Mouse (Mus musculus): ENCODE data around the gene Atg9a. TPM values are rescaled to one million over a fixed set of nuclear protein-coding genes. Genes with fewer than 3 reads are reported as not detected.
A peak's percentile ranks its signal among the peaks of the same experiment; 100 is the strongest.

Gene Atg9a
- polyA plus RNA-seq, 1 experiment, result 34.5 TPM

GRCm38 (mm10) chr1:75140601-75141190 is 51.3 kb downstream of the Atg9a start:
- Histone ChIP-seq H3K4me1 (ENCODE audit: control insufficient read depth, insufficient read depth, insufficient read length) (peaks cover 4% of the 10 kb centered on the region), H3K4me3 (ENCODE audit: extremely low read depth, insufficient read depth, insufficient read length) (peak overlapping the region; percentile 86), H3K27ac (ENCODE audit: insufficient read depth, low read length) (peak overlapping the region; percentile 99), H3K27me3 (ENCODE audit: control insufficient read depth, insufficient read depth, low read length) (no peaks in the 10 kb centered on the region), H3K36me3 (ENCODE audit: control insufficient read depth, insufficient read depth, low read length) (peaks cover 38% of the 10 kb centered on the region)
- TF ChIP-seq CTCF (IDR thresholded peaks at IDR 0.05; ENCODE audit: extremely low read depth, insufficient read depth, insufficient read length, insufficient replicate concordance) (no peak), POLR2A (IDR thresholded peaks at IDR 0.05; ENCODE audit: low read depth, low read length) (no peak)
- WGBS, result 34% methylated on average over 4 of the region's 4 CpGs
- DNase-seq (ENCODE audit: low read depth in 1 of 2, low spot score in 2 of 2), result no peak

- Histone ChIP-seq H3K27me3 (ENCODE audit: control insufficient read depth, insufficient read depth, low read length) (no peaks in the 10 kb centered on the region), H3K4me1 (ENCODE audit: control insufficient read depth, insufficient read depth, insufficient read length) (peaks cover 4% of the 10 kb centered on the region), H3K4me3 (ENCODE audit: extremely low read depth, insufficient read depth, insufficient read length) (no peak overlapping the region), H3K27ac (ENCODE audit: insufficient read depth, low read length) (no peak overlapping the region), H3K36me3 (ENCODE audit: control insufficient read depth, insufficient read depth, low read length) (peaks cover 33% of the 10 kb centered on the region)
- TF ChIP-seq POLR2A (IDR thresholded peaks at IDR 0.05; ENCODE audit: low read depth, low read length) (no peak), CTCF (IDR thresholded peaks at IDR 0.05; ENCODE audit: extremely low read depth, insufficient read depth, insufficient read length, insufficient replicate concordance) (no peak)
- no peak for DNase-seq (ENCODE audit: low read depth in 1 of 2, low spot score in 2 of 2)
- 96% methylated on average over 2 of the region's 2 CpGs for WGBS
Observed at GRCm38 (mm10) chr1:75138448-75138847, 53.5 kb downstream of the Atg9a start.

- peak overlapping the region; percentile 18; the same call in 1 of the 2 replicates for H3K27ac ChIP-seq (ENCODE audit: insufficient read depth, low read length)
- H3K4me3 ChIP-seq (ENCODE audit: extremely low read depth, insufficient read depth, insufficient read length), result no peak overlapping the region
- WGBS, result 86% methylated on average over 3 of the region's 3 CpGs
- H3K4me1 ChIP-seq (ENCODE audit: control insufficient read depth, insufficient read depth, insufficient read length), result peaks cover 4% of the 10 kb centered on the region; the same call in 1 of the 2 replicates
- no peaks in the 10 kb centered on the region for H3K27me3 ChIP-seq (ENCODE audit: control insufficient read depth, insufficient read depth, low read length)
- TF ChIP-seq CTCF (IDR thresholded peaks at IDR 0.05; ENCODE audit: extremely low read depth, insufficient read depth, insufficient read length, insufficient replicate concordance), result no peak
- TF ChIP-seq POLR2A (IDR thresholded peaks at IDR 0.05; ENCODE audit: low read depth, low read length), result no peak
- H3K36me3 ChIP-seq (ENCODE audit: control insufficient read depth, insufficient read depth, low read length), result peaks cover 33% of the 10 kb centered on the region
- no peak for DNase-seq (ENCODE audit: low read depth in 1 of 2, low spot score in 2 of 2)
Observed at GRCm38 (mm10) chr1:75136730-75137129, 55.3 kb downstream of the Atg9a start.

DNA sequence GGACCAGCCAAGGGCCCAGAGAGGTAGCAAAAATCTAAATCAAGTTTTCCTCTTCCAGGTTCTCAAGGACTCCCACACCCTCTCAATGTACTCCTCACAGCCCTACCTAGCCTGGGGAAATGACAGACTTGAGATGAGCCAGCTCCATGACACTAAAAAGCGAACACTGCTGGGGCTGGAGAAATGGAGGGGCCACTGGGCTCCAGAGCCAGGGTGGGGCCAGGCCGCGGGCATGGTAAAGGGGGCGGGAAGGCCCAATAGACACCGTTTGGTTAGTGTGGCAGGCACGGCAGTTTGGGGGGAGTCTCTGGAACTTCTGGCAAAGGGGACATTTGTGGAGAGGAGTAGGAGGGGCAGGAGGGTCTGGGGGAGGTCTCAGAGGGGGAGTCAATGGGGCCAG is 55.7 kb downstream of the Atg9a start:
- 84% methylated on average over 6 of the region's 6 CpGs for WGBS
- Histone ChIP-seq H3K27ac (ENCODE audit: insufficient read depth, low read length) (no peak overlapping the region), H3K4me3 (ENCODE audit: extremely low read depth, insufficient read depth, insufficient read length) (no peak overlapping the region), H3K4me1 (ENCODE audit: control insufficient read depth, insufficient read depth, insufficient read length) (peaks cover 4% of the 10 kb centered on the region; the same call in 1 of the 2 replicates), H3K27me3 (ENCODE audit: control insufficient read depth, insufficient read depth, low read length) (no peaks in the 10 kb centered on the region), H3K36me3 (ENCODE audit: control insufficient read depth, insufficient read depth, low read length) (peaks cover 33% of the 10 kb centered on the region)
- no peak for TF ChIP-seq CTCF (IDR thresholded peaks at IDR 0.05; ENCODE audit: extremely low read depth, insufficient read depth, insufficient read length, insufficient replicate concordance)
- DNase-seq (ENCODE audit: low read depth in 1 of 2, low spot score in 2 of 2), result no peak

- TF ChIP-seq POLR2A (IDR thresholded peaks at IDR 0.05; ENCODE audit: low read depth, low read length) (no peak), CTCF (IDR thresholded peaks at IDR 0.05; ENCODE audit: extremely low read depth, insufficient read depth, insufficient read length, insufficient replicate concordance) (no peak)
- DNase-seq (ENCODE audit: low read depth in 1 of 2, low spot score in 2 of 2), result no peak
- Histone ChIP-seq H3K36me3 (ENCODE audit: control insufficient read depth, insufficient read depth, low read length) (peaks cover 25% of the 10 kb centered on the region), H3K27me3 (ENCODE audit: control insufficient read depth, insufficient read depth, low read length) (no peaks in the 10 kb centered on the region), H3K27ac (ENCODE audit: insufficient read depth, low read length) (no peak within 1 kb of the TSS), H3K4me3 (ENCODE audit: extremely low read depth, insufficient read depth, insufficient read length) (no peak within 1 kb of the TSS), H3K4me1 (ENCODE audit: control insufficient read depth, insufficient read depth, insufficient read length) (no peaks in the 10 kb centered on the region)
- WGBS, result 67% methylated on average over 12 of the region's 12 CpGs
Observed at GRCm38 (mm10) chr1:75133421-75134207, 58.4 kb downstream of the Atg9a start, which contains the start of gene Slc23a3. TSS of gene Slc23a3 (minus strand) at chr1:75133890.

Other genes starting within 250 kb of the Atg9a start
- gene Ihh, start 240.5 kb downstream of the Atg9a start, polyA plus RNA-seq (2012; rRNA removed), result 0.18 and 0.26 TPM in 2 replicates
- 1.3 TPM in 2 replicates for gene Nhej1, start 67.0 kb downstream of the Atg9a start, polyA plus RNA-seq (2012; rRNA removed)
- gene Slc23a3, start 58.3 kb downstream of the Atg9a start, polyA plus RNA-seq (2012; rRNA removed), result 0.30 and 0.50 TPM in 2 replicates
- 59.3 and 71.7 TPM in 2 replicates for gene Cnppd1, start 49.5 kb downstream of the Atg9a start, polyA plus RNA-seq (2012; rRNA removed)
- gene Retreg2, start 49.4 kb downstream of the Atg9a start, polyA plus RNA-seq (2012; rRNA removed), result 88.2 and 101 TPM in 2 replicates
- gene Zfand2b, start 23.6 kb downstream of the Atg9a start, polyA plus RNA-seq (2012; rRNA removed), result 47.7 and 53.2 TPM in 2 replicates
- 14.0 and 15.7 TPM in 2 replicates for gene Abcb6, start 11.8 kb downstream of the Atg9a start, polyA plus RNA-seq (2012; rRNA removed)
- 15.5 and 15.9 TPM in 2 replicates for gene Ankzf1, start within 50 bp of the Atg9a start, polyA plus RNA-seq (2012; rRNA removed)
- 5.3 and 5.7 TPM in 2 replicates for gene Glb1l, start 18.6 kb upstream of the Atg9a start, polyA plus RNA-seq (2012; rRNA removed)
- 121 and 131 TPM in 2 replicates for gene Stk16, start 18.6 kb upstream of the Atg9a start, polyA plus RNA-seq (2012; rRNA removed)
- gene Tuba4a, start 27.7 kb upstream of the Atg9a start, polyA plus RNA-seq (2012; rRNA removed), result 123 and 132 TPM in 2 replicates
- 0.19 TPM in 1 of 2 replicates, not detected in the other for gene A630095N17Rik, start 39.9 kb upstream of the Atg9a start, polyA plus RNA-seq (2012; rRNA removed)
- 32.6 and 45.8 TPM in 2 replicates for gene Dnajb2, start 44.2 kb upstream of the Atg9a start, polyA plus RNA-seq (2012; rRNA removed)
- 0.22 and 0.35 TPM in 2 replicates for gene Ptprn, start 72.3 kb upstream of the Atg9a start, polyA plus RNA-seq (2012; rRNA removed)
- gene Resp18, start 86.2 kb upstream of the Atg9a start, polyA plus RNA-seq (2012; rRNA removed), result 0.18 TPM in 1 of 2 replicates, not detected in the other
- gene Dnpep, start 125.8 kb upstream of the Atg9a start, polyA plus RNA-seq (2012; rRNA removed), result 76.1 and 81.0 TPM in 2 replicates
- 40.5 and 49.3 TPM in 2 replicates for gene Des, start 168.1 kb upstream of the Atg9a start, polyA plus RNA-seq (2012; rRNA removed)
- 14.3 and 21.2 TPM in 2 replicates for gene Speg, start 183.1 kb upstream of the Atg9a start, polyA plus RNA-seq (2012; rRNA removed)
- 85.1 and 101 TPM in 2 replicates for gene Gmppa, start 243.7 kb upstream of the Atg9a start, polyA plus RNA-seq (2012; rRNA removed)

All from spleen, adult 2 months (tissue).